Mouse (Mus musculus) kidney, postnatal 14 days (tissue): ENCODE results near the gene Ralgps2.

ENCODE experiments used
- DNase-seq: peaks from one replicate; pipeline ENCODE4 v3.0.0; 2022; ENCODE audit warnings: mixed read lengths

Ralgps2 gene

DNA sequence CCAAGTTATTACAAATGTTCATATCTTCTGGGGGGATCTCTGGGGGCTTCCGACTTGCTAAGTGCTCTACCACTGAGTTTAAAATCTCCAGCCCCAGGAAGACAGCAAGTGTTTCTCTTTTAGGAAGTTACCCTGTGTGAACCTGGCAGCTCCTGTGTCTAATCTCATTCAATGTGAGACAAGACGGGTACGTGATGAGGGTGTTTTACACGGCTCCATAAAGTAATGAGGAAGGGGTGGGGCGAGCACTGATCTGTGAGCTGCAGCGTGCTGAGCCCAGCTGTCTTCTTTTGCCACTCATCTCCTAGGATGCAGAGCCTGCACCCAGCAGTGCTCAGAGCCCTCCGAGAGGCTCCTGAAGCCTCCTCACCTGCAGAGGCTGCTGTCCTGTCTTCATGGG lies 127.5 kb downstream of the Ralgps2 start:
- DNase-seq, result no peak

DNA sequence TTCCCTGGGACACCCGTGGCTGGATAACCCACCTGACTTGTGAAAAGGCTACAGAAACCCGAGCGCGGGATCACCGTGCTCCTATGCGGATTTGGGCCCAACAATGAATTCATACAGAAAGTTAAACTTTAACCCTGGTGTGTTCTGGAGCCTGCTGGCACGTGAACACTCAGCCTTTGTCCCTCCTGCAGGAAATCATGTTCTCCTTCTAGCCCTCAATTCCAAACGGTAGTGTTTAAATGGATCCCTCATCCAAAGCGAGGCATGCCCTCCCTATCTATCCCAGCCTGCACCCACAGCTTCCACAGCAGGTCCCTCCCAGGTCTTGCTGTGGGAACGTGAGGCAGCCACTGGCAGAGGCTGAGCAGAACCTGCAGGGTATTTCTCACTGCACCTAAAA lies 131.1 kb downstream of the Ralgps2 start:
- DNase-seq, result peak; percentile 58

DNA sequence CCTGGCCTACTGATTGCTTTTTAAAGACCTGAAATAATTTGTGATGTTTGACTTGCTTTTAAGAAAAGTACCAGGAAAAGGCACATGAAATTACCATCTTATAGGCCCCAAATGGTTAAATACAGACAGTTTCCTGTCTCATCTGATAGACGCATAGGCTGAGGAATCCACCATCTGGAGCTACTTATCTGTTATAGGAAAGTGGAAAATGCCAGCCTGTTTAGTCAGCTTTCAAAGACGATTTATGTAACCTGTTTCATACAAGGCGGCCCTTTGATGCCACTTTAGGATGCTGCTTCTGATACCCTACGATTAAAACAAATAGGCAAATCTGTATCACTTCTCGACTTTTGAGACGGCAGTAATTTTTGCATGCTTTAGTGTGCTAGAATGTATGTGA lies 138.2 kb downstream of the Ralgps2 start:
- DNase-seq, result no peak

- no peak for DNase-seq
Observed at GRCm38 (mm10) chr1:156796251-156796650, 143.2 kb downstream of the Ralgps2 start.

GRCm38 (mm10) chr1:156789844-156790490 lies 149.5 kb downstream of the Ralgps2 start:
- DNase-seq, result no peak

DNA sequence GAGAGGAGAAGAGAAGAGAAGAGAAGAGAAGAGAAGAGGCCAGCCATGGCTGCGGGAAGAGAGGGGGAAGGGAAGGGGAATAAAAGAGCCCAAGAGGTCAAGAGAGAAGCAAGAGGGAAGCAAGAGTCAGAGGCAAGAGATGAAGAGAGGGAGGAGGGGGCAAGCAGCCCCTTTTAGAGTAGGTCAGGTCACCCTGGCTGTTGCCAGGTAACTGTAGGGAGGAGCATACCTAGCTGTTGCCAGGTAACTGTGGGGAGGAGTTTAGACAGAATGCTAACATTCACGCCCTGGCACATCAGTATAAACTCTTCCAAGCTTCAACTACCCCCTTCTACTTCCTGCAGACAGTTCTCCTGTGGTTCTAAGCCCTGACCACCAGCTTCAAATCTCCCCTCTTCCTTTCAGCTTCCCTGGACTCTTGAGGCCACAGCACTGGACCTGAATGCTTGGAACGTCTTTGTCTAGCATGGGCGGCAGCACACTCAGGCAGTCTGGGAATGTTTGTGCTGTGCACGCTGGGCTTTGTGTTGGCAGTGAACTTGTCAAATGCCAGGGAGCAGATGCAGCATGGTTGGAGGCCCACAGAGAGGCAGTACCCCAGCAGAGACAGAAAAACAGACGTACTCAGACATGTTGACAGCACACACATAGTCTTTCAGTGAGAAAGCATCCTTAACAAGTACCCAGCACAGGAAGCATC lies 152.1 kb downstream of the Ralgps2 start:
- DNase-seq, result no peak

GRCm38 (mm10) chr1:156786074-156786473 lies 153.4 kb downstream of the Ralgps2 start:
- DNase-seq, result no peak

DNA sequence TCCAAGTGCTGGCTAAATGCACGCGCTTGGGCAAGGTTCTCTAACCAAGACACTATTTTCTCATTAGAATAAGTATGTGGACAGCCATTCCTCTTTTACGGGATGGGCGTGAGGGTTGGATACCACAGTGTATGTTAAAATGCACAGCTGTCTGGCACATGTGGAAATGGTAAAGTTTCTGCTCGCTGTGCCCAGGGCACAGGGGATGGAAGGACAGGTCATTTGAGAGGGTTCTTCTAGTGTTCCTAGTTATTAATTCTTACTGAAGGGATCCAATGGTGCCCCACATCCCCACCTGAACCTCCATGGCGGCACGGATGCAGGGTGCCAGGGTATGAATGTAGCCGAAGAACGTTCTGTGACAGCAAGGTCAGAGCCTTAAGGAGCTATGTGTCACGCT lies 154.5 kb downstream of the Ralgps2 start:
- DNase-seq, result no peak

GRCm38 (mm10) chr1:156784116-156784515 lies 155.3 kb downstream of the Ralgps2 start:
- DNase-seq, result no peak

DNA sequence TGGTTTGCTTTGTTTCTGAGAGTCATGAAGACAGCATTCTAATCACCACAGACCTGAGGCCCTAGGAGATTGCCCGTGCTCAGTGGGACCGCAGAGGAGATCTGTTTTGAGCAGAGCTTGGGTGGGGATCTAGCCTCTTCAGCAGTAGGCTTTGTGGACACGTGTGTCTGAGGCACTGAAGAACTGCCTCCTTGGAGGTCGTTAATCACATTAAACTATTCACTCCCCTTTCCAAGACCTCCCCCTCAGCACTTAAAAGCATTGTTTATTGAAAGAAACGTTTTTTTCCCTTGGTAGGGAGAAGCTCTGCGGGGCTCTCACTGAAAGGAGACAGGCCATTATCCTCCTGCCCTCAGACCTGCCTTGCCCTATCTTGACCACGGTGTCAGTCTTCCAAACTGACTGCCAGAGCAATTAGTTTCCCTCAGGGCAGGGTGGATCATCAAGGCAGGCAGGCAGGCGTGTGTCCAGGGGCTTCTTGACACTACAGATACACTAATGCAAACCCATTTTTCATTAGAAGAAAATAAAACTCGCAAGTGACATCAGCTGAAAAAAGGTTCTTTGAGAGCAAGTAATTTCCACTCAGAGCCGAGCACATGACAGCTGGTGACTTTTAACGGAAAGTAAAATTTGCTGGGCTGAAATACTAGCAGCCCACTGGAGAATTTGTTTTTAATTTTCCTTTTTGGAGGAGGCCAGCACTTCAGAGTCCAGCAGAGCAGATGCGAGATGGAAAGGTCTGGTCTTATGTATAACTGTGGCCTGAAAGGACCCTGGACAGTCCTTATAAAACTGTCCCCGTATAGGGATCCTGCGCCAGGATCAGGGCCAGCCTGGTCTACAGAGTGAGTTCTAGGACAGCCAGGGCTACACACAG lies 157.2 kb downstream of the Ralgps2 start:
- DNase-seq, result no peak

- peak; percentile 51 for DNase-seq
Observed at GRCm38 (mm10) chr1:156781076-156781741, 158.2 kb downstream of the Ralgps2 start.

DNA sequence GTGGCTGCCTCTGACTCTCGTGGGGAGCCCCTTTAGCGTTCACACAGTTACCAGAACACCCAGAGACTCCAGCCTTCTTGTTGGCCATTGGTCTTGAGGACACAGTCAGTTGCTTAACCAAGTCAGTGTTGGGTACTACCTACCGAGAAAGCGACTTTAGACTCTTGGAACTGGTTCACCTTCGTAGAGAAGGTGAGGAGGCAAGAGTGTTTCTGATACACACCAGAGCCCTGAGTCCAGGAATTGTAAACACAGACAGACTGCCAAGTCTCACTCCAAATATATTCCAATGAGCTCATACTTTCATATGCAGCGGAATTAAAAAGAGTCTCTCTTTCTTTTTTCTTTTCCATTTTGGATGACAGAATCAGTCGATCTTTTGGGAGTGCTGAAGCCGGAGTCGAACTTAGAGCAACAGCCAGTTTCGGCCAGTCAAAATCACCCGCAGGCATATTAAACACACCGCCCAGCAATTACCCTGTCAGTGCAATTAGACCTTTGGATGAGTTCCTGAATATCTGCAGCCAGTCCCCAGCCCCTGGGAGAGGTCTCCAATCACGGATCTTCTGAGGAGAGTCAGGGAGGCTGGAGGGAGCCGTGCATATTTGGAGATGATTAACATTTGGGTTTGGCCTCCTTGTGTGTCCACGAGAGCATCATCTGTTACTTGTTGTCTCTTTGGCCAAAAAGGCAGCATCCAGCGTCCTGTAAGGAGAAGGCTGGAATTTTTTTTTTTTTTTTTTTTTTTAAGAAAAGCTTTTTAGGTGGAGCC lies 159.0 kb downstream of the Ralgps2 start:
- DNase-seq, result no peak

- no peak for DNase-seq
Observed at GRCm38 (mm10) chr1:156779595-156779994, 159.8 kb downstream of the Ralgps2 start.

GRCm38 (mm10) chr1:156778977-156779376 lies 160.4 kb downstream of the Ralgps2 start:
- no peak for DNase-seq

GRCm38 (mm10) chr1:156777896-156778295 lies 161.5 kb downstream of the Ralgps2 start:
- DNase-seq, result peak; percentile 56

- no peak for DNase-seq
Observed at GRCm38 (mm10) chr1:156775983-156776382, 163.4 kb downstream of the Ralgps2 start.

DNA sequence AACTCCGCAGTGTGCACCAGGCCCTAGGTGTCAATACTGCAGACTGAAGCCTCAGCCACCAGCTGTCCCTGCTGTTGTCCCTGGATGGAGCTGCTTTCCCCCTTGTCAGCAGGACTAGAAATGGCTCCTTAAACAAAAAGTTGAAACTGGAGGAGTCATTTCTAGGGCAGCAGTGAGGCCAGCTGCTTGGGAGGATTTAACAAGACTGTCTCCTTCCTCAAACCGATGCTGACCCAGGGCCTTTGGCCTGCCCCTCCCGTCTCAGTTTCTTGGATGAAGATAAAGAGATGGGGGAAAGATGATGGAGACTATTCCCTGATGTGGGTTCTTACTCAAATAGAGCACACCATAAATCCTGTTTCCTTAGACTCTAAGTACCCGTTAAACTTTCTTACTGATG lies 164.2 kb downstream of the Ralgps2 start:
- no peak for DNase-seq

DNA sequence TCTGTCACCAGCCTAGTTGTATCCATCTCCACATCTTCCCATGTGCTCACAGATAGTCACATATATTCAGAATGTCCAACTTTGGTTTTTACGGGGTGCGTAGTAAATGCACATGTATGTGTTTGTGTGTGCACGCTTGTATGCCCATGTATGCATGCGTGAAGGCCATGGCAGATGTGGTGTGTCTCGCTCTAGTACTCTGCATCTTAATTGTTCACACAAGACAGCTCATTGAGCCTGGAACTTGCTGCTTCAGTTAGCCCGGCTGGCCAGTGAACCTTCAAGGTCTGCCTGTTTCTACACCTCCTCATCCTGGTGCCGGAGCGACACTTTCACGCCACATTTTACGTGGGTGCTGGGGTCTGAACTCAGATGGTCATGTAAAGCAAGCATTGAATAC lies 168.6 kb downstream of the Ralgps2 start:
- no peak for DNase-seq

DNA sequence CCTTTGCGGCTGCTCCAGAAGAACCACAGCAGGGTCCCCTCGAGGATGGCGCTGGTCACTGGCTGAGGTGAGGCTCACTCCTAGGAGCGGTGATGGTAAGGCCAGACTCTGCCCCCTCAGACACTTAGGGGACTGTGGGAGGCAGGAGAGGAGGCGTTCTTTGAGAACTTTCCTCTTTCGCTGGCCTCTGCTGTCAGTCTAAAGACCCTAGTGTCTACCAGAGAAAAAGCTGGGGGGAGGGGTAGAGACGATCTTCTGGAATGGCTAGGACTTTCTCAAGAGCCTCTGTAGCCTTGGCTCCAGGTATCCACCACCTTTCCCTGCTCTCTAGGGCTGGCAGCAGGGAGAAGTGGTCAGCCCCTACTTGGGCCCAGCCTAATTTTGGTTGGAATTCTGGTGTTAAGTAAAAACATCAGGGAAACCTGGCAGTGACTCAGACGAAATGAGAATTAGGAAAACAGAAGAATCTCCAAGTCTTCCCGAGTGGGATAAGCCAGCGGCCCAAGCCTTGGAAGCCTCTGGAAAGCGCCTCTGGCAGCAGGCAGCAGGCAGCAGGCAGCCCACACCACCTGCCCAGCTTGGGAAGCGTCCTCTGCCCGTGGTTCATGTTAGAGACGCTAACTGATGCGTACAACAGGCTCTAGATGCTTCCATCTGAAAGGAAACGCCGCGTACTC lies 169.7 kb downstream of the Ralgps2 start:
- no peak for DNase-seq

GRCm38 (mm10) chr1:156769163-156769562 lies 170.3 kb downstream of the Ralgps2 start:
- no peak for DNase-seq

GRCm38 (mm10) chr1:156765311-156765710 lies 174.1 kb downstream of the Ralgps2 start:
- DNase-seq, result no peak

DNA sequence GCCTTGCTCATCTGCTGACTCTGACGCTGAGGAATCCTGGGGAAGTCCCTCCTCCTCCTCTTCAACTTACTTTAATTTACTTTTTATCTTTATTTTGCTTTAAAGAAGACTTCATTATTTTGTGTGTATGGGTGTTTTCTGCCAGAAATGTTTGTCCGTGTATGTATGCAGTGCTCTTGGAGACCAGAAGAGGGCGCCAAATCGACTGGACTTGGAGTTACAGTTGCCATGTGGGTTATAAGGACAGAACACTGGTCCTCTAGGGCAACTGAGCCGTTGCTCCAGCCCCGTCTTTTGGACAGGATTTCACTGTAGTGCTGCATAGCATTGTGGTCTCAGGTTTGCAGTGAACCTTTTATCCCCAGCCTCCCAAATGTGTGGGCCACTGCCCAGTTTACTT lies 174.8 kb downstream of the Ralgps2 start:
- no peak for DNase-seq
